Mouse (Mus musculus): ENCODE measurements around the gene Tekt1. TPM values are rescaled to one million over a fixed set of nuclear protein-coding genes. Genes with fewer than 3 reads are reported as not detected.
A peak's percentile ranks its signal among the peaks of the same experiment; 100 is the strongest.

Gene Tekt1
- total RNA-seq, 2 experiments from 2014 or later, result 1.2 to 1.4 TPM

GRCm38 (mm10) chr11:72342549-72343237 is 19.5 kb downstream of the Tekt1 start:
- peak; percentile 53 for DNase-seq

GRCm38 (mm10) chr11:72339716-72340115 is 22.5 kb downstream of the Tekt1 start:
- DNase-seq, result no peak

- no peak for DNase-seq
Observed at GRCm38 (mm10) chr11:72338437-72338871, 23.8 kb downstream of the Tekt1 start.

GRCm38 (mm10) chr11:72336726-72337125 is 25.5 kb downstream of the Tekt1 start:
- DNase-seq, result no peak

- no peak for DNase-seq
Observed at GRCm38 (mm10) chr11:72334653-72335052, 27.6 kb downstream of the Tekt1 start.

- no peak for DNase-seq
Observed at GRCm38 (mm10) chr11:72332951-72333667, 29.1 kb downstream of the Tekt1 start.

- DNase-seq, result no peak
Observed at GRCm38 (mm10) chr11:72325701-72326100, 36.5 kb downstream of the Tekt1 start.

GRCm38 (mm10) chr11:72324431-72324830 is 37.8 kb downstream of the Tekt1 start:
- DNase-seq, result no peak

GRCm38 (mm10) chr11:72318026-72318425 is 44.2 kb downstream of the Tekt1 start:
- DNase-seq, result no peak

- DNase-seq, result no peak
Observed at GRCm38 (mm10) chr11:72314151-72314895, 47.9 kb downstream of the Tekt1 start, which contains the start of gene Fbxo39. Gene Fbxo39 (plus strand): TSS chr11:72314444.

DNA sequence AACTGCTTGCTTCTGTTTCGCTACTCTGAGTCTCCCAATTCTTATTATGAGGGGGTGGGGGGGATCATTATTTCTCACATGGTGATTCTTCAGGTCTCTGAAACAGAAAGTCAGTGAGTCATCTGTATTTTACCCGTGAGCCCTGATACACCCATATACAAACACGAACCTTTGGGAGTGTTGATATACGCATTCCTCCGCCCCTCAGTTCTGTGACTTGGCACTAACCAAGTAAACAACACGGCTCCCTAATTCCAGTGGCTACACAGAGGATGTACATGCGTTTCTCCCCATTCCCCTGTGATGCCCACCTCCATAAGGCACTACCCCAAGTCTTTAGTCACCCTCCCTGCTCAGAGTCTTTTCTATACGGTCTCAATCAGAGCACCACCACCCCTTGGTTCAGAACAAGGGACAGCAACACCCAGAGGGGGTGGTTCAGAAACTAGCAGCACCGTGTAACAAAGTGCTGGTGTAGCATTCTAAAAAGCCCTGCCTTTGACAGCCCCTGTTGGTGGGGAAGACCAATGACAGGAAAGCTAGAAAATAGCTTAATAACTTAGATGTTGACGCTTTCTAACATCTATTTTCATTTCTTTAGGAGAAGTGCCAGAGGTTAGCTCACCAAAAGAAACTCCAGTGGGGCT is 50.8 kb downstream of the Tekt1 start:
- no peak for DNase-seq

- DNase-seq, result no peak
Observed at GRCm38 (mm10) chr11:72310491-72310890, 51.8 kb downstream of the Tekt1 start.

DNA sequence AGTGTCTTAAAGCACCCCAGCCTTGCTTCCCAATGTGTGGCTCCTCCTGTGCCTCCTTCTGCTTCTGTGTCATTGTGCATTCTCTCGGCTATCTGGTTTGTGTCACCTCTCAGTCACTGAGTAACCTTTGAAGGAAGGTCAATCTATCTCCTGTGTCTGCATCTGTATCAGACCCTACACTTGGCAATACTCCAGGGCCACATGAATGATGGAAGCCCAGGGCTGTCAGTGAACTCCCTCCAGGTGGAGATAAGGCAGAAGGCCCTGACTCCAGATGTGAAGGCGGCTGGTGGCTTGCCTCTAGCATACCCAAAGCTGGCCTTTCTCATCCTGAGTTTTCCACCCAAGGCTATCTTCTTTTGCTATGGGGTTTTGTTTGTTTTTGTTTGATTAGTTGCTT is 53.3 kb downstream of the Tekt1 start:
- no peak for DNase-seq

- DNase-seq, result no peak
Observed at GRCm38 (mm10) chr11:72307461-72307860, 54.8 kb downstream of the Tekt1 start.

- DNase-seq, result peak; percentile 61
Observed at GRCm38 (mm10) chr11:72302230-72302629, 60.0 kb downstream of the Tekt1 start.

DNA sequence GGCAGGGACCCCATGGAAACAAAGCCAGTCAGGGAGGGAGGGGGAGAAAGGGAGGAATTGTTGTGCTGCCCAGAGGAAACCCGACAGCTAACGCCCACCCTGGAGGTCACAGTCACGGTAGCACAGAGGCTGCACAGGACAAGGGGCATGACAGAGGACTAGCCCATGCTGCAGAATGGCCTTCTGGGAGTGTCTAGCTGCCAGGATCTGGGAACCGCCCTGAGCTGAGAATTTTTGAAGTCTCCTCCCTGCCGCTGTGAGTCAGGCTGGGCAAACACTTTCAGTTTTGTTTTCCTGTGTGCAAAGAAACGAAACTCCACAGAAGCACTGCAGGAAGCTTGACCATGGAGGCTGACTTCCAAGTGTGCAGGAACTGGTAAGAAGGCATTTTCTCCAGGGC is 60.9 kb downstream of the Tekt1 start, which contains the start of gene Xaf1:
Gene Xaf1 (plus strand): TSS at position 296 of the 400 bp plus-strand sequence.
- peak; percentile 43 for DNase-seq

Small RNA genes within 50 kb of the gene (microRNA-seq; reads per million reads assigned to microRNA genes)
- 0 reads per million in 2 experiments for gene Mir6338

Other genes starting within 250 kb of the Tekt1 start
- 1 to 10 TPM; 2.2 to 2.5 TPM for gene Pitpnm3, start 226.7 kb downstream of the Tekt1 start, total RNA-seq (2021)
- gene Gm43951, start 155.6 kb downstream of the Tekt1 start, total RNA-seq (2021), result under 1 TPM; 0.31 to 0.45 TPM
- 1 to 10 TPM; 2.0 to 5.6 TPM for gene 4933427D14Rik, start 155.0 kb downstream of the Tekt1 start, total RNA-seq (2021)
- gene Txndc17, start 154.9 kb downstream of the Tekt1 start, total RNA-seq (2021), result 10 to 100 TPM; 37.9 to 40.3 TPM
- 1 to 10 TPM; 8.2 to 9.2 TPM for gene Med31, start 146.8 kb downstream of the Tekt1 start, total RNA-seq (2021)
- gene Slc13a5, start 95.2 kb downstream of the Tekt1 start, total RNA-seq (2021), result 10 to 100 TPM in 1 of 2 experiments, under 1 TPM in 1; 0.33 to 10.5 TPM
- 1 to 10 TPM; 9.3 to 9.8 TPM for gene Xaf1, start 60.8 kb downstream of the Tekt1 start, total RNA-seq (2021)
- gene Fbxo39, start 48.0 kb downstream of the Tekt1 start, total RNA-seq (2021), result not detected
- 100 to 1,000 TPM; 145 to 153 TPM for gene Smtnl2, start 49.3 kb upstream of the Tekt1 start, total RNA-seq (2021)
- under 1 TPM in 1 of 2 experiments, not detected in 1; 0.28 TPM for gene Ggt6, start 73.1 kb upstream of the Tekt1 start, total RNA-seq (2021)
- gene Mybbp1a, start 78.9 kb upstream of the Tekt1 start, total RNA-seq (2021), result 10 to 100 TPM; 74.5 to 75.9 TPM
- gene Spns2, start 127.5 kb upstream of the Tekt1 start, total RNA-seq (2021), result 10 to 100 TPM; 15.8 to 20.0 TPM
- under 1 TPM; 0.21 to 0.63 TPM for gene Spns3, start 188.1 kb upstream of the Tekt1 start, total RNA-seq (2021)
- gene Ube2g1, start 244.8 kb upstream of the Tekt1 start, total RNA-seq (2021), result 10 to 100 TPM; 47.7 to 48.6 TPM

Data from gastrocnemius, postnatal 10 days (tissue).